Mouse (Mus musculus) heart, postnatal 14 days (tissue): Measurements from ENCODE around the gene Selenoi. TPM values are rescaled to one million over a fixed set of nuclear protein-coding genes. Genes with fewer than 3 reads are reported as not detected.
"Not testable (repeated sequence)": the region's sequence is repeated elsewhere in the genome, so short reads cannot be mapped to it uniquely, and the experiment has no call there.

ENCODE experiments used
- DNase-seq, 2 experiments: peaks; one replicate each; pipeline ENCODE4 v3.0.0; 2021 to 2022
- intact Hi-C: fragments of 180-260 bp; cut with DNase I; formaldehyde crosslinking; loops from one replicate; pipeline ENCODE4 v1.15.1; 2025
- long read RNA-seq, 2 experiments: library from polyadenylated mRNA; stranded (forward); transcript quantifications; one replicate each; pipeline ENCODE4 v2.0.0; 2021
- total RNA-seq, 2 experiments: library from RNA; stranded (reverse); gene quantifications; 2 replicates each; pipeline ENCODE4 v1.2.3; 2021

Gene Selenoi
- total RNA-seq, result 10 to 100 TPM; 18.5 to 20.7 TPM
- long read RNA-seq, experiment 1, full-length matches to known transcripts, result 13 of 16 reads
- long read RNA-seq, experiment 1, partial matches to known transcripts, result 1 of 16 reads
- long read RNA-seq, experiment 1, other reads (novel, unspliced or antisense), result 2 of 16 reads
- long read RNA-seq, experiment 2, full-length matches to known transcripts, result 7 of 10 reads
- long read RNA-seq, experiment 2, partial matches to known transcripts, result 0 of 10 reads
- long read RNA-seq, experiment 2, other reads (novel, unspliced or antisense), result 3 of 10 reads

- peak; percentile 98 to 99 for DNase-seq
- intact Hi-C loops, result no loop called here
These were observed at the start of gene Selenoi for GRCm38 (mm10) chr5:30232271-30232971. Gene Selenoi, plus strand, starts transcription at chr5:30232581.

GRCm38 (mm10) chr5:30187687-30188485 is 44.5 kb upstream of the Selenoi start:
- DNase-seq, result no peak
- intact Hi-C loops, result no loop called here

- no peak for DNase-seq
- intact Hi-C loops, result loop anchor here (5.0 kb wide), 1 partner anchor 65 kb away; no protein-coding TSS in a partner anchor
These were observed 39.9 kb upstream of the Selenoi start for GRCm38 (mm10) chr5:30192452-30192851.

GRCm38 (mm10) chr5:30195340-30195739 is 37.0 kb upstream of the Selenoi start:
- DNase-seq, result no peak
- intact Hi-C loops, result no loop called here

GRCm38 (mm10) chr5:30198257-30198656 is 34.1 kb upstream of the Selenoi start:
- no peak for DNase-seq
- intact Hi-C loops, result no loop called here

- intact Hi-C loops, result no loop called here
- peak; percentile 17 to 53 for DNase-seq
These were observed 30.9 kb upstream of the Selenoi start for GRCm38 (mm10) chr5:30201521-30201920.

GRCm38 (mm10) chr5:30202221-30202620 is 30.2 kb upstream of the Selenoi start:
- intact Hi-C loops, result no loop called here

GRCm38 (mm10) chr5:30203216-30203885 is 29.0 kb upstream of the Selenoi start:
- no peak for DNase-seq
- intact Hi-C loops, result no loop called here

More at GRCm38 (mm10) chr5:30202221-30202620, 30.2 kb upstream of the Selenoi start:
- DNase-seq, result no peak

GRCm38 (mm10) chr5:30204441-30204840 is 27.9 kb upstream of the Selenoi start:
- intact Hi-C loops, result no loop called here
- no peak for DNase-seq

GRCm38 (mm10) chr5:30205034-30205433 is 27.3 kb upstream of the Selenoi start:
- no peak for DNase-seq
- intact Hi-C loops, result no loop called here

GRCm38 (mm10) chr5:30205493-30205892 is 26.9 kb upstream of the Selenoi start, which contains the start of gene Adgrf3:
Gene Adgrf3, minus strand, starts transcription at chr5:30205722.
- DNase-seq, result no peak
- intact Hi-C loops, result no loop called here

- intact Hi-C loops, result no loop called here
- DNase-seq, result peak in 1 of 2 experiments; percentile 45
These were observed 25.1 kb upstream of the Selenoi start for GRCm38 (mm10) chr5:30207276-30207675.

- not testable (repeated sequence) for DNase-seq
- intact Hi-C loops, result loop anchor here (10.0 kb wide), 1 partner anchor 424 kb away; no protein-coding TSS in a partner anchor
These were observed 21.6 kb upstream of the Selenoi start for GRCm38 (mm10) chr5:30210758-30211157.

- peak; percentile 64 to 77 for DNase-seq
- intact Hi-C loops, result loop anchor here (5.0 to 10.0 kb wide), 2 partner anchors 267 to 420 kb away; no protein-coding TSS in a partner anchor
These were observed 17.5 kb upstream of the Selenoi start for GRCm38 (mm10) chr5:30214889-30215288.

GRCm38 (mm10) chr5:30215970-30216369 is 16.4 kb upstream of the Selenoi start:
- no peak for DNase-seq
- intact Hi-C loops, result loop anchor here (5.0 to 10.0 kb wide), 2 partner anchors 266 to 419 kb away; no protein-coding TSS in a partner anchor

- intact Hi-C loops, result loop anchor here (5.0 to 10.0 kb wide), 2 partner anchors 263 to 415 kb away; no protein-coding TSS in a partner anchor
- DNase-seq, result no peak
These were observed 12.7 kb upstream of the Selenoi start for GRCm38 (mm10) chr5:30219715-30220114.

- intact Hi-C loops, result no loop called here
- DNase-seq, result no peak
These were observed 11.7 kb upstream of the Selenoi start for GRCm38 (mm10) chr5:30220666-30221065.

- intact Hi-C loops, result no loop called here
- DNase-seq, result no peak
These were observed 9.7 kb upstream of the Selenoi start for GRCm38 (mm10) chr5:30222681-30223080.

GRCm38 (mm10) chr5:30230901-30231300 is 1.5 kb upstream of the Selenoi start:
- intact Hi-C loops, result no loop called here
- DNase-seq, result peak in 1 of 2 experiments; percentile 30

- no peak for DNase-seq
- intact Hi-C loops, result no loop called here
These were observed 500 bp upstream of the Selenoi start for GRCm38 (mm10) chr5:30231891-30232270.
